Mouse (Mus musculus): ENCODE measurements at regions not wholly inside any gene's neighbourhood (a gene's known extent, or its start where the extent isn't known, plus 50 kb on each side); places are given as distances from the start of the nearest gene placed in this dataset.

- H3K9me3 ChIP-seq: no peaks in the 10 kb centered on the region
- ATAC-seq (ENCODE audit: insufficient number of reproducible peaks, low FRiP score, low TSS enrichment, low read depth): no peak
- WGBS: 86% methylated on average over 8 of the region's 8 CpGs
Measured at GRCm38 (mm10) chr1:77723246-77723645, 208.4 kb upstream of the Epha4 start.

GRCm38 (mm10) chr1:77720859-77721258 lies 206.0 kb upstream of the Epha4 start:
- no peak for ATAC-seq (ENCODE audit: insufficient number of reproducible peaks, low FRiP score, low TSS enrichment, low read depth)

More at GRCm38 (mm10) chr1:77723246-77723645, 208.4 kb upstream of the Epha4 start:
- Histone ChIP-seq H3K9ac (no peak overlapping the region), H3K27ac (no peak overlapping the region), H3K27me3 (no peaks in the 10 kb centered on the region), H3K4me3 (no peak overlapping the region), H3K4me2 (no peak overlapping the region), H3K4me1 (no peaks in the 10 kb centered on the region), H3K36me3 (no peaks in the 10 kb centered on the region)

GRCm38 (mm10) chr1:77713001-77713400 lies 198.1 kb upstream of the Epha4 start:
- no peak overlapping the region for H3K27ac ChIP-seq
- no peaks in the 10 kb centered on the region; the same call in 1 of the 2 replicates for H3K27me3 ChIP-seq
- 58% methylated on average over 2 of the region's 2 CpGs for WGBS
- no peak for ATAC-seq (ENCODE audit: insufficient number of reproducible peaks, low FRiP score, low TSS enrichment, low read depth)
- no peak overlapping the region for H3K4me3 ChIP-seq
- H3K4me1 ChIP-seq: 0 out of 2 replicates have a peak, but pooled peaks cover 2% of the 10 kb centered on the region
- no peaks in the 10 kb centered on the region for H3K36me3 ChIP-seq
- H3K4me2 ChIP-seq: no peak overlapping the region
- H3K9ac ChIP-seq: no peak overlapping the region
- no peaks in the 10 kb centered on the region for H3K9me3 ChIP-seq

More at GRCm38 (mm10) chr1:77720859-77721258, 206.0 kb upstream of the Epha4 start:
- Histone ChIP-seq H3K4me3 (no peak overlapping the region), H3K4me1 (no peaks in the 10 kb centered on the region), H3K4me2 (no peak overlapping the region), H3K9me3 (no peaks in the 10 kb centered on the region), H3K27ac (no peak overlapping the region), H3K36me3 (no peaks in the 10 kb centered on the region), H3K9ac (no peak overlapping the region), H3K27me3 (no peaks in the 10 kb centered on the region)
- 85% methylated on average over 1 of the region's 1 CpGs for WGBS

- ATAC-seq (ENCODE audit: insufficient number of reproducible peaks, low FRiP score, low TSS enrichment, low read depth): no peak
- WGBS: 25% methylated on average over 14 of the region's 14 CpGs
- H3K27ac ChIP-seq: no peak overlapping the region
Measured at GRCm38 (mm10) chr1:77708202-77709020, 193.5 kb upstream of the Epha4 start.

GRCm38 (mm10) chr1:77695228-77696018 lies 180.5 kb upstream of the Epha4 start:
- Histone ChIP-seq H3K27ac (no peak overlapping the region), H3K4me2 (no peak overlapping the region), H3K36me3 (no peaks in the 10 kb centered on the region), H3K4me3 (no peak overlapping the region), H3K4me1 (no peaks in the 10 kb centered on the region), H3K9ac (no peak overlapping the region), H3K9me3 (no peaks in the 10 kb centered on the region), H3K27me3 (no peaks in the 10 kb centered on the region)
- ATAC-seq (ENCODE audit: insufficient number of reproducible peaks, low FRiP score, low TSS enrichment, low read depth): no peak
- WGBS: 72% methylated on average over 3 of the region's 3 CpGs

More at GRCm38 (mm10) chr1:77708202-77709020, 193.5 kb upstream of the Epha4 start:
- Histone ChIP-seq H3K4me2 (no peak overlapping the region), H3K9me3 (no peaks in the 10 kb centered on the region), H3K9ac (no peak overlapping the region), H3K27me3 (no peaks in the 10 kb centered on the region; the same call in 1 of the 2 replicates), H3K4me3 (no peak overlapping the region), H3K4me1 (0 out of 2 replicates have a peak, but pooled peaks cover 2% of the 10 kb centered on the region), H3K36me3 (no peaks in the 10 kb centered on the region)

GRCm38 (mm10) chr1:77663345-77663744 lies 148.5 kb upstream of the Epha4 start:
- H3K27ac ChIP-seq: no peak overlapping the region
- no peaks in the 10 kb centered on the region for H3K36me3 ChIP-seq
- WGBS: 54% methylated on average over 7 of the region's 7 CpGs
- no peaks in the 10 kb centered on the region for H3K4me1 ChIP-seq
- H3K9ac ChIP-seq: no peak overlapping the region
- H3K4me2 ChIP-seq: no peak overlapping the region
- H3K9me3 ChIP-seq: no peaks in the 10 kb centered on the region
- no peak for ATAC-seq (ENCODE audit: insufficient number of reproducible peaks, low FRiP score, low TSS enrichment, low read depth)
- H3K27me3 ChIP-seq: no peaks in the 10 kb centered on the region
- H3K4me3 ChIP-seq: no peak overlapping the region

GRCm38 (mm10) chr1:77660436-77660835 lies 145.5 kb upstream of the Epha4 start:
- H3K9me3 ChIP-seq: no peaks in the 10 kb centered on the region
- H3K36me3 ChIP-seq: no peaks in the 10 kb centered on the region
- H3K4me2 ChIP-seq: no peak overlapping the region
- H3K9ac ChIP-seq: no peak overlapping the region
- H3K27ac ChIP-seq: no peak overlapping the region
- ATAC-seq (ENCODE audit: insufficient number of reproducible peaks, low FRiP score, low TSS enrichment, low read depth): no peak
- no peaks in the 10 kb centered on the region for H3K4me1 ChIP-seq
- no peaks in the 10 kb centered on the region for H3K27me3 ChIP-seq
- no peak overlapping the region for H3K4me3 ChIP-seq

- H3K4me2 ChIP-seq: no peak overlapping the region
- WGBS: 85% methylated on average over 3 of the region's 3 CpGs
- no peaks in the 10 kb centered on the region for H3K36me3 ChIP-seq
Measured at GRCm38 (mm10) chr1:77637025-77637424, 122.1 kb upstream of the Epha4 start.

GRCm38 (mm10) chr1:77629496-77630281 lies 114.8 kb upstream of the Epha4 start:
- no peak overlapping the region for H3K4me2 ChIP-seq
- no peak overlapping the region for H3K9ac ChIP-seq
- no peaks in the 10 kb centered on the region for H3K9me3 ChIP-seq
- 56% methylated on average over 9 of the region's 9 CpGs for WGBS
- ATAC-seq (ENCODE audit: insufficient number of reproducible peaks, low FRiP score, low TSS enrichment, low read depth): no peak
- no peaks in the 10 kb centered on the region for H3K36me3 ChIP-seq
- H3K4me3 ChIP-seq: no peak overlapping the region
- H3K4me1 ChIP-seq: no peaks in the 10 kb centered on the region
- H3K27ac ChIP-seq: no peak overlapping the region
- no peaks in the 10 kb centered on the region for H3K27me3 ChIP-seq

More at GRCm38 (mm10) chr1:77637025-77637424, 122.1 kb upstream of the Epha4 start:
- Histone ChIP-seq H3K27me3 (no peaks in the 10 kb centered on the region), H3K4me3 (no peak overlapping the region), H3K9me3 (no peaks in the 10 kb centered on the region), H3K9ac (no peak overlapping the region), H3K27ac (no peak overlapping the region), H3K4me1 (peaks cover 5% of the 10 kb centered on the region; the same call in 1 of the 2 replicates)
- ATAC-seq (ENCODE audit: insufficient number of reproducible peaks, low FRiP score, low TSS enrichment, low read depth): no peak

- Histone ChIP-seq H3K36me3 (no peaks in the 10 kb centered on the region), H3K4me2 (no peak overlapping the region), H3K4me3 (no peak overlapping the region), H3K27ac (no peak overlapping the region), H3K9me3 (no peaks in the 10 kb centered on the region), H3K4me1 (no peaks in the 10 kb centered on the region), H3K27me3 (no peaks in the 10 kb centered on the region), H3K9ac (no peak overlapping the region)
- 72% methylated on average over 4 of the region's 4 CpGs for WGBS
- ATAC-seq (ENCODE audit: insufficient number of reproducible peaks, low FRiP score, low TSS enrichment, low read depth): no peak
Measured at GRCm38 (mm10) chr1:77628861-77629260, 114.0 kb upstream of the Epha4 start.

- no peak for ATAC-seq (ENCODE audit: insufficient number of reproducible peaks, low FRiP score, low TSS enrichment, low read depth)
- Histone ChIP-seq H3K27me3 (no peaks in the 10 kb centered on the region), H3K27ac (no peak overlapping the region), H3K4me3 (no peak overlapping the region), H3K4me2 (no peak overlapping the region), H3K9ac (no peak overlapping the region), H3K4me1 (no peaks in the 10 kb centered on the region), H3K36me3 (no peaks in the 10 kb centered on the region), H3K9me3 (no peaks in the 10 kb centered on the region)
- WGBS: 39% methylated on average over 8 of the region's 8 CpGs
Measured at GRCm38 (mm10) chr1:77617490-77617889, 102.6 kb upstream of the Epha4 start.

All from limb, embryonic 15.5 days (tissue).